Mouse (Mus musculus) monocyte, adult 5-6 weeks (primary cell): ENCODE measurements around the gene Slc6a9. TPM values are rescaled to one million over a fixed set of nuclear protein-coding genes. Genes with fewer than 3 reads are reported as not detected.

Experiments used
- ATAC-seq: fragments of 153-309, 156-312 bp; replicated peaks from 2 replicates; pipeline ENCODE4 v1.8.0; 2017; ENCODE audit warnings: mild to moderate bottlenecking; ENCODE audit not compliant: low TSS enrichment, insufficient number of reproducible peaks, severe bottlenecking, poor library complexity, low FRiP score
- total RNA-seq: library from RNA; stranded (forward); fragments of 200-1000, 200-491, 200-594 nt; gene quantifications from 3 replicates; pipeline ENCODE4 v1.2.3, GENCODE M21; 2017

Gene Slc6a9
- total RNA-seq, 1 experiment from 2014 or later, result 2.8 TPM

GRCm38 (mm10) chr4:117918762-117919161, 84.5 kb downstream of the Slc6a9 start:
- ATAC-seq, result no peak

GRCm38 (mm10) chr4:117921358-117921757, 87.1 kb downstream of the Slc6a9 start:
- ATAC-seq, result no peak

- ATAC-seq, result no peak
Observed at GRCm38 (mm10) chr4:117923450-117923849, 89.1 kb downstream of the Slc6a9 start.

Other genes with a start within 250 kb of the Slc6a9 start
- gene Dmap1, start 152.2 kb upstream of the Slc6a9 start, total RNA-seq, result 18.1 to 30.9 TPM (median 23.9 TPM) in 3 replicates
- gene Gm12845, start 110.1 kb upstream of the Slc6a9 start, total RNA-seq, result not detected in 3 replicates
- not detected in 3 replicates for gene Klf17, start 68.9 kb upstream of the Slc6a9 start, total RNA-seq
- gene Ccdc24, start 38.1 kb downstream of the Slc6a9 start, total RNA-seq, result not detected in 3 replicates
- gene B4galt2, start 49.0 kb downstream of the Slc6a9 start, total RNA-seq, result not detected in 3 replicates
- gene Atp6v0b, start 52.8 kb downstream of the Slc6a9 start, total RNA-seq, result 121 to 188 TPM (median 178 TPM) in 3 replicates
- 2.1 to 15.0 TPM (median 4.2 TPM) in 3 replicates for gene Dph2, start 57.5 kb downstream of the Slc6a9 start, total RNA-seq
- gene Ipo13, start 80.5 kb downstream of the Slc6a9 start, total RNA-seq, result 4.4 to 15.6 TPM (median 7.5 TPM) in 3 replicates
- gene Artn, start 95.3 kb downstream of the Slc6a9 start, total RNA-seq, result not detected in 3 replicates